Mouse (Mus musculus) midbrain, embryonic 14.5 days (tissue): Measurements from ENCODE around the gene Gm21954. TPM values are rescaled to one million over a fixed set of nuclear protein-coding genes. Genes with fewer than 3 reads are reported as not detected.

Source experiments
- ATAC-seq: fragments of 200-750 bp; cut with Nextera tagmentation; 2 replicates; pipeline ENCODE4 v1.8.0; 2017; ENCODE audit warnings: moderate number of reproducible peaks, moderate library complexity; ENCODE audit not compliant: low FRiP score, low TSS enrichment
- DNase-seq: peaks from one replicate; pipeline ENCODE4 v3.0.0-alpha.2; 2015
- H3K27ac ChIP-seq: fragments of 300-500 bp; sonication (generic); replicated peaks from 2 replicates; pipeline ENCODE4 v1.5.1; 2014; ENCODE audit warnings: mild to moderate bottlenecking, low read depth, low read length, moderate library complexity
- H3K27me3 ChIP-seq: fragments of 300-500 bp; sonication (generic); 2 replicates; pipeline ENCODE4 v1.6.1; 2014; ENCODE audit warnings: low read length, control low read depth, mixed read lengths; ENCODE audit not compliant: control insufficient read depth, insufficient read depth
- H3K36me3 ChIP-seq: fragments of 300-500 bp; sonication (generic); 2 replicates; pipeline ENCODE4 v1.6.1; 2014; ENCODE audit warnings: low read length, control low read depth; ENCODE audit not compliant: control insufficient read depth, insufficient read depth
- H3K4me1 ChIP-seq: fragments of 300-500 bp; sonication (generic); 2 replicates; pipeline ENCODE4 v1.6.1; 2014; ENCODE audit warnings: mild to moderate bottlenecking, antibody characterized with exemption, low read length, control low read depth; ENCODE audit not compliant: control insufficient read depth, insufficient read depth
- H3K4me2 ChIP-seq: fragments of 300-500 bp; sonication (generic); 2 replicates; pipeline ENCODE4 v1.6.1; 2014; ENCODE audit warnings: mild to moderate bottlenecking, low read length, moderate library complexity
- H3K4me3 ChIP-seq: fragments of 300-500 bp; sonication (generic); replicated peaks from 2 replicates; pipeline ENCODE4 v1.5.1; 2014; ENCODE audit warnings: low read depth, low read length
- H3K9ac ChIP-seq: fragments of 300-500 bp; sonication (generic); replicated peaks from 2 replicates; pipeline ENCODE4 v1.6.1; 2014; ENCODE audit warnings: mild to moderate bottlenecking, low read length, moderate library complexity
- H3K9me3 ChIP-seq: fragments of 300-500 bp; sonication (generic); 2 replicates; pipeline ENCODE4 v1.6.1; 2016; ENCODE audit warnings: low read length, control low read depth, mixed read lengths; ENCODE audit not compliant: control insufficient read depth
- WGBS: fragments of 180-500 bp; shearing (Covaris S2); extraction: QIAGEN DNeasy Blood & Tissue Kit; methylation state at CpG from one replicate; pipeline ENCODE4 v1.1.7; 2014; 5-methylcytosine and 5-hydroxymethylcytosine counted together
- polyA plus RNA-seq: library from polyadenylated mRNA; unstranded; fragments of >200 nt; fragmentation: Nextera tagmentation; extraction: Ambion mirVana; gene quantifications from 2 replicates; pipeline ENCODE4 v1.2.1, GENCODE M21; 2014

Gm21954 gene
- not detected in 2 replicates for polyA plus RNA-seq

DNA sequence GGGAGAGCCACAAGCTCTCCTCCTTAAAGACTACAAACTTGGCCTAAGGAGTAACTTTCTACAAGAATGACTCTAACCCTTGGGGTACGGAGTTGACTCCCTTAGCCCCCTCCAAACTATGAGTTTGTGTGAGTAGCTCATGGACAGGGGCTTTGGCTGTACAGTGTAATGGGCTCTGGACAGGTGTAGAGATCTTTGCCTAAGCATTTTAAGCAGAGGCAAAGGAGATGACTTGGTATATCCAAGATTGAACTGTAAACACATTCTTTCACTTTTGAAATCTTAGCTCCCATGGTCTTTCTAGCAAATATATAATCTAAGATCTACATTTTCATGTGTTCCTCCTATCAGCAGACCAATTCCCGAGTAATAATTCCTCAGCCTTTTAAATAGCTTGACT is at the start of gene Gm21954:
Gm21954 (minus strand) TSS at position 101 of the 400 bp plus-strand sequence.
- Histone ChIP-seq H3K4me1 (0 out of 2 replicates have a peak, but pooled peaks cover 3% of the 10 kb centered on the region), H3K9me3 (no peaks in the 10 kb centered on the region), H3K9ac (no peak within 1 kb of the TSS), H3K4me2 (no peak within 1 kb of the TSS), H3K27ac (no peak within 1 kb of the TSS), H3K27me3 (no peaks in the 10 kb centered on the region), H3K4me3 (no peak within 1 kb of the TSS), H3K36me3 (0 out of 2 replicates have a peak, but pooled peaks cover 2% of the 10 kb centered on the region)
- no peak for DNase-seq
- WGBS, result 90% methylated on average over 2 of the region's 2 CpGs
- ATAC-seq, result no peak

DNA sequence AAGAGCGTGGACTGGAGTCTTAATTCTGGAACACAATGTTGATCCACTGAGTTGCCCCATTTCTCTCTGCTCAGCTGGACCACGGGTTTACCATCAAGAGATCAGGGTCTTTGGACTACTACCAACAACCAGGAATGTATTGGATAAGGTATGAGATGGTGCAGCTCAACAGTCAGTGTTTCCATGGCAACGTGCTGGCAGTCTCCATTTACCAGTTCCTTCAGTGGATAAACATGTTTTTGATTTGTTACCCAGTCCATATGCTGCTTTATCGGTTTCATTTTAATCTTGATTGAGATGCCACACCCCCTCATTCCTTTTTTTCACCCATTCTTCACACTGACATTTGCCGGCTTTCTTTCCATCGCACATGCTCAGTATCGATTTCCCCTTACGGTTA is 49.8 kb upstream of the Gm21954 start:
- Histone ChIP-seq H3K9ac (no peak overlapping the region), H3K36me3 (peaks cover 12% of the 10 kb centered on the region; the same call in 1 of the 2 replicates), H3K4me2 (peak overlapping the region; percentile 1; the same call in 1 of the 2 replicates), H3K9me3 (no peaks in the 10 kb centered on the region), H3K4me1 (peaks cover 65% of the 10 kb centered on the region), H3K4me3 (no peak overlapping the region), H3K27me3 (no peaks in the 10 kb centered on the region), H3K27ac (peak overlapping the region; percentile 84)
- WGBS, result 37% methylated on average over 8 of the region's 8 CpGs
- DNase-seq (peak; percentile 79), ATAC-seq (0 out of 2 replicates have a peak, but pooled peaks have one; percentile 10)

DNA sequence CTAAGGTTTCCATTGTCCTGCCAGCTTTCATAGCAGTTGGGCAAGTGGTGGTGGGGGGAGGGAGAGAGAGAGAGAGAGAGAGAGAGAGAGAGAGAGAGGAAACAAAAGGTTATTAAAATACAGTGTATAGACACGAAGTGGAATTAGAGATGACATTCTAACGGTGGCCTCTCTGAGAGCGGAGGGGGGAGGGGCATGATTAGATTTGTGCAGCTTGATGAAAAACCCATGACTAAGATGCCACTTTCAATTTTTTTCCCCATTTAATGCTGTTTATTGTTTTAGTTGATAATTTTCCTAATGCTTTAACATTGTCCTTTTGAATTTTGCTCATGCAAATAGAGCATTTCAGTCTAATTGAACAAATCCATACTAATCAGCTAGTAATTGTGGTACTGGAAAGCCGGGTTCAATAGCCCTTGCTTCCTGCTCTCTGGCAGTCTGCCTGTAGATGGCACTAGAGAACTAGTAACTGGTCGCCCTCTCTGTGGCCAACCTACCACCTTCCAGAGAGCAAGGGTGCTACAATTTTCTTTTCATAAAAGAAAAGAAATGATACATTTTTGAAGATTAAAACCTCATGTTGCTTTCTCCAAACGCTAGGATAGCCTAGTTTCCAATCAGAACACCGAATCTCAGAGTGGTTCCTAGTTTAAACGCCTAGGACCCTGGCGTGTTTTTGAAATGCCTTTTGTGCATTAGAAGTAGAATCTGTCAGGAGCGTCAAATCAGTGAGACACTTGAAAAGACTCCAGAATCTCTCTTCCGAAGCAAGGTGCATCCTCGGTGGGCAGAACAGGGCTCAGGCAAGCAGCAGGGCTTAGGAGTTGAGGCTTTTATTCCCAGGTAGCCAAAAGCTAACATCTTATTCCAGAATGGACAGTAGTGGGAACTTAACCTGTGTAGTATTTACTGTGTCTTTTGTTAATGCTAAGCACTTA is 48.5 kb upstream of the Gm21954 start:
- peak; percentile 93 for DNase-seq
- peaks cover 62% of the 10 kb centered on the region for H3K4me1 ChIP-seq
- ATAC-seq, result peak; percentile 70
- no peaks in the 10 kb centered on the region for H3K27me3 ChIP-seq
- peak overlapping the region; percentile 39 for H3K4me2 ChIP-seq
- no peak overlapping the region for H3K9ac ChIP-seq
- H3K36me3 ChIP-seq, result peaks cover 12% of the 10 kb centered on the region; the same call in 1 of the 2 replicates
- H3K4me3 ChIP-seq, result no peak overlapping the region
- 9% methylated on average over 12 of the region's 12 CpGs for WGBS
- H3K27ac ChIP-seq, result peak overlapping the region; percentile 86
- H3K9me3 ChIP-seq, result no peaks in the 10 kb centered on the region

- DNase-seq (no peak), ATAC-seq (no peak)
- Histone ChIP-seq H3K27ac (peak overlapping the region; percentile 43), H3K9me3 (no peaks in the 10 kb centered on the region), H3K36me3 (peaks cover 28% of the 10 kb centered on the region), H3K9ac (no peak overlapping the region), H3K4me2 (no peak overlapping the region), H3K4me3 (no peak overlapping the region), H3K27me3 (no peaks in the 10 kb centered on the region), H3K4me1 (peaks cover 33% of the 10 kb centered on the region)
- WGBS, result 74% methylated on average over 17 of the region's 17 CpGs
These were observed 45.5 kb upstream of the Gm21954 start for GRCm38 (mm10) chr3:55517454-55518014.

- no peaks in the 10 kb centered on the region for H3K9me3 ChIP-seq
- no peak overlapping the region for H3K9ac ChIP-seq
- peaks cover 28% of the 10 kb centered on the region for H3K36me3 ChIP-seq
- DNase-seq (no peak), ATAC-seq (no peak)
- peak overlapping the region; percentile 39; the same call in 1 of the 2 replicates for H3K27ac ChIP-seq
- no peaks in the 10 kb centered on the region for H3K27me3 ChIP-seq
- peaks cover 18% of the 10 kb centered on the region for H3K4me1 ChIP-seq
- H3K4me3 ChIP-seq, result no peak overlapping the region
- H3K4me2 ChIP-seq, result no peak overlapping the region
- 52% methylated on average over 5 of the region's 5 CpGs for WGBS
These were observed 44.0 kb upstream of the Gm21954 start for GRCm38 (mm10) chr3:55515966-55516365.

- H3K9ac ChIP-seq, result no peak overlapping the region
- 79% methylated on average over 6 of the region's 6 CpGs for WGBS
- peaks cover 7% of the 10 kb centered on the region for H3K4me1 ChIP-seq
- H3K9me3 ChIP-seq, result no peaks in the 10 kb centered on the region
- peaks cover 47% of the 10 kb centered on the region for H3K36me3 ChIP-seq
- H3K4me2 ChIP-seq, result no peak overlapping the region
- no peak for DNase-seq
- H3K27me3 ChIP-seq, result no peaks in the 10 kb centered on the region
- no peak overlapping the region for H3K4me3 ChIP-seq
- no peak for ATAC-seq
- no peak overlapping the region for H3K27ac ChIP-seq
These were observed 39.6 kb upstream of the Gm21954 start for GRCm38 (mm10) chr3:55511658-55512057.

GRCm38 (mm10) chr3:55510198-55510597 is 38.2 kb upstream of the Gm21954 start:
- H3K4me3 ChIP-seq, result no peak overlapping the region
- no peak overlapping the region for H3K4me2 ChIP-seq
- H3K27me3 ChIP-seq, result no peaks in the 10 kb centered on the region
- H3K9ac ChIP-seq, result no peak overlapping the region
- no peak overlapping the region for H3K27ac ChIP-seq
- H3K36me3 ChIP-seq, result peaks cover 54% of the 10 kb centered on the region
- no peaks in the 10 kb centered on the region for H3K9me3 ChIP-seq
- no peaks in the 10 kb centered on the region for H3K4me1 ChIP-seq
- DNase-seq (no peak), ATAC-seq (no peak)
- WGBS, result 90% methylated on average over 7 of the region's 7 CpGs

DNA sequence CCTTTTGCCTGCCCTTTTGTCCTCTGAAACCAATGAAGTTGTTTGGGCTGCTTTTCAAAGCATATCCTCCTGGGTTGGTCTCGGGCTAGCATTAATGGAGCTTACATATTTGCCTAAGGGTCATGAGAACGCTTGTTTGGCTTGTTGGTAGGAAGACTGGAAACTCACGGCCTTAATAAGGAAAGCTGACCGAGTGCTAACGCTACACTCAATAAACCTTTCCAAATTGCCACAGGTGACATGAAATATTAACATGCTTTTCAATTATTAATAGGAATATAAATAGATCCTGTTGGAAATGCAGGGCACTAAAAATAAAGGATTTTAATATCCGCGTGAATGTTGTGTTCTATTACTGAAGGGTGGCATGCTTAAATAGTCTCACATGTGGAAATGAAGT is 27.3 kb upstream of the Gm21954 start:
- H3K4me2 ChIP-seq, result no peak overlapping the region
- H3K27ac ChIP-seq, result peak overlapping the region; percentile 26; the same call in 1 of the 2 replicates
- ATAC-seq (no peak), DNase-seq (peak; percentile 53)
- 68% methylated on average over 7 of the region's 7 CpGs for WGBS
- H3K9ac ChIP-seq, result no peak overlapping the region
- no peak overlapping the region for H3K4me3 ChIP-seq
- H3K4me1 ChIP-seq, result no peaks in the 10 kb centered on the region
- no peaks in the 10 kb centered on the region for H3K27me3 ChIP-seq
- H3K9me3 ChIP-seq, result no peaks in the 10 kb centered on the region
- peaks cover 42% of the 10 kb centered on the region for H3K36me3 ChIP-seq
